Mouse (Mus musculus): ENCODE data around the gene Nedd9. TPM values are rescaled to one million over a fixed set of nuclear protein-coding genes. Genes with fewer than 3 reads are reported as not detected.

Gene Nedd9
- polyA plus RNA-seq, 1 experiment from 2014 or later, result 13.7 TPM

DNA sequence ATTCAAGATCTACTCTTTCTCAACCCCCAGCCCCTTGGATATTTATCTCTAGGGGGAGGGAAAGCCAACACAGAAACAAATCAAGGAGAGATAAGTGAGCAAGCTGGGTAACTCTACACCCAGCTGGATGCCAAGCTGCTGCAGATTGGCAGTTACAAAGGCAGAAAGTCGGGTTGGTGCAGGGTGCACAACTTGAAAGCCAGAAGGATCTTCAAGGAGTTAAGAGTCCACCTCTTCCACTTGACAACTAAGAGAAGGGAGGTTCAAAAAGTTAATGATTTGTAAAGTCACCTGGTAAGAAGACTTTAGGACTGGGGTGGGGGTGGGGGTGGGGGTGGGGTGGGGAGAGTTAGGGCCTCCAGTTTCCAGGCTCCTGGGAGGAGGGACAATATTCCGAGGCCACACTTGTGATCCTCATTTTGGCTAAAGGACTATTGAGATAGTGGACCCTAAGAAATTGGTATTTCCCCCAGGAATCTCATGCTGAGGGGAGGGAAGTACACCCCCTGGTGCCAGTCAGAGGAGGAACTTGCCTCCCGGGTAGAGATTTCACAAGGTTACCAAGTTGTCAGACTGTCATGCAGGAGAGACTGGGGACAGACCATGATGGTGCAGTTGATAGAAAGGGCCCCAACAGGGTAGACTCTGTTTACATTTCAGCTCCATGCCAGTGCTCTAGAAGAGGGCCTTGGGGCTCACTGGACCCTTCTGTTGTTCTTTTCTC lies 143.8 kb downstream of the Nedd9 start:
- peaks cover 2% of the 10 kb centered on the region for H3K36me3 ChIP-seq
- H3K27ac ChIP-seq (replicated peaks), result no peak overlapping the region
- 63% methylated on average over 3 of the region's 3 CpGs for WGBS
- peaks cover 30% of the 10 kb centered on the region for H3K4me1 ChIP-seq (replicated peaks)
- no peak for ATAC-seq (ENCODE audit: low read depth)
- no peak overlapping the region for H3K4me3 ChIP-seq
- H3K9me3 ChIP-seq, result no peaks in the 10 kb centered on the region
- H3K27me3 ChIP-seq, result no peaks in the 10 kb centered on the region
- no peak overlapping the region for H3K4me2 ChIP-seq
- no peak overlapping the region for H3K9ac ChIP-seq

GRCm38 (mm10) chr13:41341422-41341821 lies 145.7 kb downstream of the Nedd9 start:
- Histone ChIP-seq H3K4me1 (replicated peaks) (peaks cover 33% of the 10 kb centered on the region), H3K4me2 (no peak overlapping the region), H3K36me3 (peaks cover 9% of the 10 kb centered on the region), H3K4me3 (no peak overlapping the region), H3K9ac (no peak overlapping the region), H3K9me3 (no peaks in the 10 kb centered on the region), H3K27me3 (no peaks in the 10 kb centered on the region), H3K27ac (replicated peaks) (no peak overlapping the region)
- ATAC-seq (ENCODE audit: low read depth), result no peak
- 68% methylated on average over 9 of the region's 9 CpGs for WGBS

DNA sequence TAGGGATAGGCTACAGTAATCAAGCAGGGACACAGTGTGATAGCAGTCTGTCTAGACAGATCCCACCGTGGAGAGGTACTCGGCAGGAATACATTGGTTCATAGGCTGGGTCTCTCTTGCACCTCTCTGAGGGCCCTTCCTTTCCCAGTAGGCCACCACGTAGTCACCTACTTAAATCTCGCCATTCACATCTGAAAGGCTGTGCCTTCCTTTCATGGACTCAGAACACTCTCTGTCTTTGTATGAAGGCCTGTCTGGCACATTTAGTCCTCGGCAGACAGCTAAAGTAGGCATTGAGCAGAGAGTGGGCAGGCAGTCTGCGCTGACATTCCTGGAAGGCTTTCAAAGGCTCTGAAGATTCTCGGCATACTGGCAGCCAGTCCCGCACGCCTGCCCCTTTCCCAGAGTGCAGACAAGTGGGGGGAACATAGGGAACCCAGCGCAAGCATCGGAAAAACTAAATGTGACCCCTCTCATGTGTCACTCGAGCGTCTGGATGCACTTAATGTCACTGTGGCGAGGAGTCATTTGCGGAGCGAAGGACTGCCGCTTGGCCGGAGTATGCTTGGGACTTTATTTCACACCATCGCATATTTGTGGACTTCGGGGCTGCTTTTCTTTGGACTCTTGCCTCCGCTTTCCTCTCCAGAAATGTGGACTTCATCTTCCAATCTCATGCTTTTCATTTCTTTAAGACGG lies 147.4 kb downstream of the Nedd9 start:
- Histone ChIP-seq H3K4me2 (peak overlapping the region; percentile 4; the same call in 1 of the 2 replicates), H3K9me3 (no peaks in the 10 kb centered on the region), H3K4me1 (replicated peaks) (peaks cover 30% of the 10 kb centered on the region; the same call in 1 of the 2 replicates), H3K36me3 (peaks cover 9% of the 10 kb centered on the region), H3K4me3 (no peak overlapping the region), H3K27ac (replicated peaks) (peak overlapping the region; percentile 67), H3K9ac (no peak overlapping the region), H3K27me3 (no peaks in the 10 kb centered on the region)
- WGBS, result 65% methylated on average over 22 of the region's 22 CpGs
- ATAC-seq (ENCODE audit: low read depth), result peak; percentile 72

DNA sequence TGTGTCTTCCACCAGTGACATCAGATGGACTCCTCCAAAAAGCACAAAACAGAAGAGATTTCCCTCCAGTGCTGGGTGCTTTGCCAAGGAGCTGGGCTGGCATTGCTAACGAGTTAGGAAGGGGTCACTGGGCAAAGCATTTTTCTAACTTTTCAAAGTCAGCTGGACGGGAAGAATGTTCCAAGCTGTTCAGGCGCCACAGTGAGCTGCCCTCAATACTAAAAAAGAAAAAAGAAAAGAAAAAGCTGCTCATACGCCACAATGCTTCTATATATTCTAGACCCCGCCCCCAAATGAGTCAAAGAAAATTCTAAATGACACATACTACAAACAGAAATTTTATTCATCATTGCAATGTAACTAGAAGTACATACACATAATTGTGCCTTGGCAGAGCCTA lies 148.0 kb downstream of the Nedd9 start:
- Histone ChIP-seq H3K27ac (replicated peaks) (peak overlapping the region; percentile 67), H3K27me3 (no peaks in the 10 kb centered on the region)

GRCm38 (mm10) chr13:41337407-41337806 lies 149.8 kb downstream of the Nedd9 start:
- WGBS, result 91% methylated on average over 2 of the region's 2 CpGs
- Histone ChIP-seq H3K27ac (replicated peaks) (no peak overlapping the region), H3K36me3 (peaks cover 9% of the 10 kb centered on the region), H3K4me1 (replicated peaks) (peaks cover 44% of the 10 kb centered on the region; the same call in 1 of the 2 replicates), H3K4me3 (no peak overlapping the region), H3K4me2 (no peak overlapping the region), H3K27me3 (no peaks in the 10 kb centered on the region), H3K9ac (no peak overlapping the region), H3K9me3 (no peaks in the 10 kb centered on the region)
- no peak for ATAC-seq (ENCODE audit: low read depth)

More for the DNA sequence above, 148.0 kb downstream of the Nedd9 start:
- H3K4me2 ChIP-seq, result no peak overlapping the region
- H3K4me3 ChIP-seq, result no peak overlapping the region
- peaks cover 9% of the 10 kb centered on the region for H3K36me3 ChIP-seq
- 70% methylated on average over 5 of the region's 5 CpGs for WGBS
- no peak overlapping the region for H3K9ac ChIP-seq
- ATAC-seq (ENCODE audit: low read depth), result 0 out of 2 replicates have a peak, but pooled peaks have one; percentile 23
- H3K9me3 ChIP-seq, result no peaks in the 10 kb centered on the region
- H3K4me1 ChIP-seq (replicated peaks), result peaks cover 36% of the 10 kb centered on the region; the same call in 1 of the 2 replicates

GRCm38 (mm10) chr13:41336260-41336659 lies 150.9 kb downstream of the Nedd9 start:
- WGBS, result 65% methylated on average over 6 of the region's 6 CpGs
- H3K27ac ChIP-seq (replicated peaks), result no peak overlapping the region

GRCm38 (mm10) chr13:41335767-41336166 lies 151.4 kb downstream of the Nedd9 start:
- no peak for ATAC-seq (ENCODE audit: low read depth)
- peaks cover 9% of the 10 kb centered on the region for H3K36me3 ChIP-seq
- H3K27me3 ChIP-seq, result no peaks in the 10 kb centered on the region
- H3K4me3 ChIP-seq, result no peak overlapping the region
- peaks cover 53% of the 10 kb centered on the region; the same call in 1 of the 2 replicates for H3K4me1 ChIP-seq (replicated peaks)
- H3K27ac ChIP-seq (replicated peaks), result no peak overlapping the region
- H3K4me2 ChIP-seq, result no peak overlapping the region
- H3K9ac ChIP-seq, result no peak overlapping the region
- 90% methylated on average over 5 of the region's 5 CpGs for WGBS
- H3K9me3 ChIP-seq, result no peaks in the 10 kb centered on the region

More at GRCm38 (mm10) chr13:41336260-41336659, 150.9 kb downstream of the Nedd9 start:
- H3K4me3 ChIP-seq, result no peak overlapping the region
- H3K9me3 ChIP-seq, result no peaks in the 10 kb centered on the region
- H3K4me1 ChIP-seq (replicated peaks), result peaks cover 53% of the 10 kb centered on the region; the same call in 1 of the 2 replicates
- H3K27me3 ChIP-seq, result no peaks in the 10 kb centered on the region
- H3K4me2 ChIP-seq, result no peak overlapping the region
- H3K36me3 ChIP-seq, result peaks cover 9% of the 10 kb centered on the region
- no peak for ATAC-seq (ENCODE audit: low read depth)
- H3K9ac ChIP-seq, result no peak overlapping the region

GRCm38 (mm10) chr13:41334641-41335000 lies 152.5 kb downstream of the Nedd9 start:
- WGBS, result 84% methylated on average over 5 of the region's 5 CpGs
- no peak for ATAC-seq (ENCODE audit: low read depth)
- no peak overlapping the region for H3K4me3 ChIP-seq

DNA sequence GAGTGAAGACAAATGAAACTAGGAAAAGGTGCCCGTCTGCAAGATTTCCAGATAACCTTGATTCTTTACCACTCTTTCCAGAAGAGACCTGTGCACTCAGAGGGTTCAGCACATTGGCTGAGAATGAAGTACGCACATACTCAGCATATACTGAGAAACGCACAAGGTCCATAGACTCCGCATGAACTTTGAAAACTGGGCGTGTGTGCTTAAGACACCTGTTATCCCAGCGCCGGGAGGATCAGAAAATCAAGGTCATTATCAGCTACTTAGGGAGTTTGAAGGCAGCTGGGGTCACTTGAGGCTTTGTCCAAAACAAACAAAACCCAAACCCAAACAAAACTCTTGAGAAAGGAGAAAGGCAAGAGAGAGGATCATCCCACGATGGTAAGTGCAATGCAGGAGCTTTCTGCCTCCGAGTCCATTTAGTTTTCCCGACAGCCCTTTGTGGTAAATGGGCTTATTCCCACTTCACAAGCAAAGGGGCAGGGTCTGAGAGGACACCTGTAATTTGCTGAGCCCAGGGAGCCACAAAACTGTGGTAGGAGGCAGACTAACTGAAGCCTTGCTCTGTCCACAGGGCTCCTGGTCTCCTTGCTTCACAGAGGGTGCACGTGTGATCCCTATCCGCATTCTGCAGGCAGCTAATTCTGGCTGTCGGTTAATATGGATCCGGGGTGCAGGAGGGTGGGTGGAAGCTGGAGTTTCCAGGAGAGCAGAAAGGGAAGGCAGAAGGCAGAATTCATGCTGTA lies 153.1 kb downstream of the Nedd9 start:
- no peaks in the 10 kb centered on the region for H3K27me3 ChIP-seq
- H3K9ac ChIP-seq, result no peak overlapping the region
- no peak overlapping the region for H3K4me2 ChIP-seq
- no peak for ATAC-seq (ENCODE audit: low read depth)
- H3K27ac ChIP-seq (replicated peaks), result no peak overlapping the region
- H3K4me1 ChIP-seq (replicated peaks), result peaks cover 53% of the 10 kb centered on the region
- 84% methylated on average over 14 of the region's 14 CpGs for WGBS
- no peak overlapping the region for H3K4me3 ChIP-seq
- no peaks in the 10 kb centered on the region for H3K9me3 ChIP-seq
- H3K36me3 ChIP-seq, result peaks cover 9% of the 10 kb centered on the region

More at GRCm38 (mm10) chr13:41334641-41335000, 152.5 kb downstream of the Nedd9 start:
- Histone ChIP-seq H3K36me3 (peaks cover 9% of the 10 kb centered on the region), H3K27ac (replicated peaks) (no peak overlapping the region), H3K9ac (no peak overlapping the region), H3K27me3 (no peaks in the 10 kb centered on the region), H3K4me1 (replicated peaks) (peaks cover 50% of the 10 kb centered on the region; the same call in 1 of the 2 replicates), H3K4me2 (no peak overlapping the region), H3K9me3 (no peaks in the 10 kb centered on the region)

GRCm38 (mm10) chr13:41331671-41332340 lies 155.4 kb downstream of the Nedd9 start:
- Histone ChIP-seq H3K36me3 (no peaks in the 10 kb centered on the region), H3K9ac (no peak overlapping the region), H3K27ac (replicated peaks) (no peak overlapping the region), H3K4me3 (no peak overlapping the region), H3K4me2 (no peak overlapping the region), H3K4me1 (replicated peaks) (peaks cover 64% of the 10 kb centered on the region), H3K9me3 (no peaks in the 10 kb centered on the region), H3K27me3 (no peaks in the 10 kb centered on the region)
- WGBS, result 88% methylated on average over 7 of the region's 7 CpGs
- ATAC-seq (ENCODE audit: low read depth), result no peak

GRCm38 (mm10) chr13:41330589-41331345 lies 156.4 kb downstream of the Nedd9 start:
- no peak for ATAC-seq (ENCODE audit: low read depth)
- Histone ChIP-seq H3K4me3 (no peak overlapping the region), H3K36me3 (no peaks in the 10 kb centered on the region), H3K27ac (replicated peaks) (no peak overlapping the region), H3K9me3 (no peaks in the 10 kb centered on the region), H3K27me3 (no peaks in the 10 kb centered on the region), H3K4me2 (no peak overlapping the region), H3K9ac (no peak overlapping the region), H3K4me1 (replicated peaks) (peaks cover 55% of the 10 kb centered on the region)
- WGBS, result 79% methylated on average over 11 of the region's 11 CpGs
